Mouse (Mus musculus) heart, adult 8-10 months (tissue): ENCODE results near the gene Mttp. TPM values are rescaled to one million over a fixed set of nuclear protein-coding genes. Genes with fewer than 3 reads are reported as not detected.

Experiments used
- DNase-seq: peaks from one replicate; pipeline ENCODE4 v3.0.0; 2022; ENCODE audit warnings: low spot score
- total RNA-seq, 4 experiments: library from RNA; stranded (reverse); gene quantifications; 2 replicates each; pipeline ENCODE4 v1.2.4; 2022

Mttp gene
- total RNA-seq, 4 experiments from 2014 or later: 6.6 to 8.4 (median 7.4) TPM

GRCm38 (mm10) chr3:138134528-138134927 is 10.2 kb downstream of the Mttp start:
- DNase-seq: no peak

- no peak for DNase-seq
Measured at GRCm38 (mm10) chr3:138133916-138134315, 10.9 kb downstream of the Mttp start.

- DNase-seq: no peak
Measured at GRCm38 (mm10) chr3:138133463-138133862, 11.3 kb downstream of the Mttp start.

GRCm38 (mm10) chr3:138131168-138131567 is 13.6 kb downstream of the Mttp start:
- no peak for DNase-seq

GRCm38 (mm10) chr3:138130692-138131091 is 14.1 kb downstream of the Mttp start:
- no peak for DNase-seq

GRCm38 (mm10) chr3:138129110-138129509 is 15.7 kb downstream of the Mttp start:
- no peak for DNase-seq

GRCm38 (mm10) chr3:138123842-138124241 is 20.9 kb downstream of the Mttp start:
- no peak for DNase-seq

- DNase-seq: no peak
Measured at GRCm38 (mm10) chr3:138121461-138121860, 23.3 kb downstream of the Mttp start.

GRCm38 (mm10) chr3:138119444-138120105 is 25.2 kb downstream of the Mttp start:
- DNase-seq: no peak

GRCm38 (mm10) chr3:138118831-138119230 is 25.9 kb downstream of the Mttp start:
- no peak for DNase-seq

- no peak for DNase-seq
Measured at GRCm38 (mm10) chr3:138118392-138118791, 26.4 kb downstream of the Mttp start.

GRCm38 (mm10) chr3:138116871-138117270 is 27.9 kb downstream of the Mttp start:
- peak; percentile 63 for DNase-seq

GRCm38 (mm10) chr3:138114106-138114505 is 30.7 kb downstream of the Mttp start:
- no peak for DNase-seq

- DNase-seq: no peak
Measured at GRCm38 (mm10) chr3:138110910-138111782, 33.6 kb downstream of the Mttp start.

GRCm38 (mm10) chr3:138106887-138107286 is 37.9 kb downstream of the Mttp start:
- DNase-seq: no peak

- no peak for DNase-seq
Measured at GRCm38 (mm10) chr3:138105056-138105455, 39.7 kb downstream of the Mttp start.

GRCm38 (mm10) chr3:138103690-138104089 is 41.1 kb downstream of the Mttp start:
- no peak for DNase-seq

GRCm38 (mm10) chr3:138101936-138102335 is 42.8 kb downstream of the Mttp start:
- no peak for DNase-seq

GRCm38 (mm10) chr3:138097718-138098117 is 47.0 kb downstream of the Mttp start:
- no peak for DNase-seq

- no peak for DNase-seq
Measured at GRCm38 (mm10) chr3:138096263-138097028, 48.3 kb downstream of the Mttp start.

GRCm38 (mm10) chr3:138095718-138096117 is 49.0 kb downstream of the Mttp start:
- no peak for DNase-seq

GRCm38 (mm10) chr3:138095301-138095700 is 49.5 kb downstream of the Mttp start:
- DNase-seq: no peak
